Mouse (Mus musculus): Measurements from ENCODE around the gene Map7. TPM values are rescaled to one million over a fixed set of nuclear protein-coding genes. Genes with fewer than 3 reads are reported as not detected.

Gene Map7
- polyA plus RNA-seq, 1 experiment from 2014 or later, result 10.3 TPM

DNA sequence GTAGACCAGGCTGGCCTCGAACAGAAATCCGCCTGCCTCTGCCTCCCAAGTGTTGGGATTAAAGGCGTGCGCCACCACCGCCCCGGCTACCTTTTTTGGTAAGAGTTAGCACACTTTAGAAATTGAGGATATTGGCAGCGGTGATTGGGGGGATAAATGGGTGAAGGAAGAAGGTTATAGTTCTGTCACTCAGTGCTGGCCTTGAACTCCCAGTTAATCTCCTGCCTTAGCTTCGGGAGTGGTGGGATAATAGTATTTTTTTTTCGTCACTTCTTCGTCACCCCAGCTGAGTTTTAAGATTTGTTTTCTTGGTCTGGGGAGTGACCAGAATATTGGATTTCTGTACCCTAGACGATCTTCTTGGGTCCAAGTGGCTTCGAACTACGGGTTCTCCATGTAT, 165.2 kb downstream of the Map7 start:
- no peaks in the 10 kb centered on the region for H3K9me3 ChIP-seq
- peak overlapping the region; percentile 99 for H3K27ac ChIP-seq
- H3K4me3 ChIP-seq, result peak overlapping the region; percentile 80
- no peaks in the 10 kb centered on the region for H3K27me3 ChIP-seq
- peaks cover 26% of the 10 kb centered on the region for H3K4me1 ChIP-seq (replicated peaks)
- no peak for ATAC-seq (ENCODE audit: low FRiP score)
- peak overlapping the region; percentile 71 for H3K4me2 ChIP-seq
- 50% methylated on average over 13 of the region's 13 CpGs for WGBS
- H3K9ac ChIP-seq, result peak overlapping the region; percentile 93
- 0 out of 2 replicates have a peak, but pooled peaks cover 2% of the 10 kb centered on the region for H3K36me3 ChIP-seq

DNA sequence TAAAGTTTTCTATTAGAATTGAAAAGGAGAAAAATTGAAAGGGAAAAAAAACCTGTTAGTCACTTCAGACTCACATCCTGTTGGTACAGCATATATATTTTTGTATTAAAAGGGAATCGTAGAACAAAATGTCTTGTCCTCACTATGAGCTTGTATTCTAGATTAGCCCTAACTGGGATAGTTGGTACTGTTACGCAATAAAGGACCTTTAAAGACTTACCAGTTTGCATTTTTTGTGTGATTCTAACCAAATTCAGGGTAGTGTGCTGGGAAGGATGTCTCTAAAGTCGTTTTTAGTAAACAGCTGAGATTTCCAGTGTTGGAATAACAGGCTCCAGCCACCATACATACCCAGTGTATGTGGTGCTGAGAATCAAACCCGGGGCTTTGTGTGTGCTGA, 165.7 kb downstream of the Map7 start:
- H3K4me2 ChIP-seq, result peak overlapping the region; percentile 71
- H3K4me3 ChIP-seq, result peak overlapping the region; percentile 80; the same call in 1 of the 2 replicates
- H3K27me3 ChIP-seq, result no peaks in the 10 kb centered on the region
- no peaks in the 10 kb centered on the region for H3K9me3 ChIP-seq
- H3K9ac ChIP-seq, result no peak overlapping the region
- peaks cover 5% of the 10 kb centered on the region for H3K36me3 ChIP-seq
- 89% methylated on average over 4 of the region's 4 CpGs for WGBS
- peaks cover 26% of the 10 kb centered on the region for H3K4me1 ChIP-seq (replicated peaks)
- H3K27ac ChIP-seq, result no peak overlapping the region
- ATAC-seq (ENCODE audit: low FRiP score), result no peak

GRCm38 (mm10) chr10:20314797-20315196, 166.5 kb downstream of the Map7 start:
- no peak for ATAC-seq (ENCODE audit: low FRiP score)
- Histone ChIP-seq H3K36me3 (peaks cover 12% of the 10 kb centered on the region), H3K9me3 (no peaks in the 10 kb centered on the region), H3K27ac (no peak overlapping the region), H3K4me3 (no peak overlapping the region), H3K27me3 (no peaks in the 10 kb centered on the region), H3K4me2 (no peak overlapping the region), H3K9ac (no peak overlapping the region), H3K4me1 (replicated peaks) (peaks cover 26% of the 10 kb centered on the region)
- 59% methylated on average over 2 of the region's 2 CpGs for WGBS

DNA sequence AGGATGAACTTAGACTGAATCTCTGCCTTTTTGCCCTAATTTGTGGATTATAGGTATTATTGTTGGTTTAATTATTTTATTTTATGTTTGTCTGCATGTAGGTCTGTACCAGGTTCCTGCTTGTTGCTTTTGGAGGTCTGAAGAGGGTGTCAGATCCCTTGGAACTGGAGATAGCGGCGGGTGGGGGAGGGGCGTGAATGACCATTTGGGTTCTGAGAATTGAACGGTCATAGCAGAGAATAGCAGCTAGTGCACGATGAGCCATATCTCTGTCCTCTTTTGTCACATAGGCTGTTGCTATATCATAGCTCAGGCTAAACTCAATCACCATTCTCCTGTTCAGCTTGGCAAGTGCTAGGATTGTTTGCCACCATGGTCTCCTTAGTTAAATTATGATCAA, 169.2 kb downstream of the Map7 start:
- no peak for ATAC-seq (ENCODE audit: low FRiP score)
- Histone ChIP-seq H3K36me3 (peaks cover 15% of the 10 kb centered on the region), H3K4me2 (no peak overlapping the region), H3K9ac (no peak overlapping the region), H3K4me3 (no peak overlapping the region), H3K4me1 (replicated peaks) (peaks cover 15% of the 10 kb centered on the region), H3K9me3 (no peaks in the 10 kb centered on the region), H3K27me3 (no peaks in the 10 kb centered on the region), H3K27ac (no peak overlapping the region)
- 83% methylated on average over 5 of the region's 5 CpGs for WGBS

DNA sequence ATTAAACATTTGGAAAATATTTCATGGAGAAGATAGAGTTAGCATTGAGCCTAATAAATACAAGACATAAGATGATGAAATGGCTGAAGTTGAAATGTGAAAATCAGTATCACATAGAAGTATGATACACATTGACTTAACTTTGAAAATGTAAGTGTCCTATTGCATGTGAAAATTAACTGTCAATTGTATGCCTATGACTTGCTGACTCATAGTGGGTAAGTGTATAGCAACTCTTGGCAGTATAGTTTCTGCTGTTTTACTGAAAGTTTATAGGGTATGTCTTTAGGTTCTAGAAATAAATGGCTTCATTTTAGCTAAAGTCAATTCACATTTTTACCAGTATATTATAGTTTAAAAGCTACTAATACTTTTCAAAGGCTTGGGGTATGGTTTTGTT, 178.0 kb downstream of the Map7 start:
- peaks cover 54% of the 10 kb centered on the region for H3K36me3 ChIP-seq
- ATAC-seq (ENCODE audit: low FRiP score), result no peak
- no peak overlapping the region for H3K9ac ChIP-seq

More for the DNA sequence above, 178.0 kb downstream of the Map7 start:
- Histone ChIP-seq H3K27me3 (no peaks in the 10 kb centered on the region), H3K27ac (no peak overlapping the region), H3K4me2 (no peak overlapping the region), H3K9me3 (no peaks in the 10 kb centered on the region), H3K4me3 (no peak overlapping the region), H3K4me1 (replicated peaks) (no peaks in the 10 kb centered on the region)

Small RNA genes within 50 kb of the gene (microRNA-seq; reads per million reads assigned to microRNA genes)
- gene Mir6413, result not detected

Other genes starting within 250 kb of the Map7 start
- gene Pex7, start 240.8 kb upstream of the Map7 start, polyA plus RNA-seq (2015; fragmentation: Nextera tagmentation; extraction: Ambion mirVana), result 24.8 and 30.7 TPM in 2 replicates
- 0.65 and 0.74 TPM in 2 replicates for gene Map3k5, start 214.0 kb upstream of the Map7 start, polyA plus RNA-seq (2015; fragmentation: Nextera tagmentation; extraction: Ambion mirVana)
- 127 and 138 TPM in 2 replicates for gene Bclaf1, start 164.0 kb downstream of the Map7 start, polyA plus RNA-seq (2015; fragmentation: Nextera tagmentation; extraction: Ambion mirVana)
- 0.36 and 1.4 TPM in 2 replicates for gene Mtfr2, start 199.3 kb downstream of the Map7 start, polyA plus RNA-seq (2015; fragmentation: Nextera tagmentation; extraction: Ambion mirVana)

Data from hindbrain, embryonic 13.5 days (tissue).